In genomic region chr6:134929926-134930325, GRCm38 (mm10) we compare ENCODE assay signal across 9 mouse cellular contexts. TPM values are rescaled to one million over a fixed set of nuclear protein-coding genes. Genes with fewer than 3 reads are reported as not detected.
A peak's percentile ranks its signal among the peaks of the same experiment; 100 is the strongest.
DNase-seq lines count a peak whose midpoint lies in the region; ATAC-seq and TF ChIP-seq lines count a peak whose summit lies in the region.
"Had no signal": no experiment of that assay in that cellular context is flagged by ENCODE, and none has a peak within 500 bp of the region (broad histone marks: within the 10 kb centered on the region; RNA-seq: fewer than 3 reads in every experiment).

No protein-coding gene starts in this region.

- H3K4me3 ChIP-seq in kidney, postnatal 0 days (replicated peaks; ENCODE audit: low read depth, low read length): peak overlapping the region; percentile 12; the same call in 1 of the 2 replicates
- peak overlapping the region; percentile 56 for H3K4me3 ChIP-seq in embryonic facial prominence, embryonic 13.5 days
- peak overlapping the region; percentile 69 for H3K4me3 ChIP-seq in limb, embryonic 10.5 days
- H3K4me3 ChIP-seq in neural tube, embryonic 15.5 days (replicated peaks): 0 out of 2 replicates have a peak overlapping the region, but pooled peaks have one; percentile 6

- 24% methylated on average over 4 of the region's 4 CpGs for WGBS in kidney, postnatal 0 days
- 56% methylated on average over 4 of the region's 4 CpGs for WGBS in embryonic facial prominence, embryonic 13.5 days
- WGBS in limb, embryonic 10.5 days: 69% methylated on average over 4 of the region's 4 CpGs
- 51% methylated on average over 4 of the region's 4 CpGs for WGBS in neural tube, embryonic 15.5 days

- peak overlapping the region; percentile 88 for H3K4me2 ChIP-seq in kidney, postnatal 0 days (ENCODE audit: low read length)
- H3K4me2 ChIP-seq in embryonic facial prominence, embryonic 13.5 days: peak overlapping the region; percentile 86
- peak overlapping the region; percentile 37 for H3K4me2 ChIP-seq in neural tube, embryonic 15.5 days

- H3K36me3 ChIP-seq in kidney, postnatal 0 days (ENCODE audit: insufficient read depth, low read length): no peaks in the 10 kb centered on the region
- no peaks in the 10 kb centered on the region for H3K36me3 ChIP-seq in embryonic facial prominence, embryonic 13.5 days
- H3K36me3 ChIP-seq in limb, embryonic 10.5 days: no peaks in the 10 kb centered on the region
- no peaks in the 10 kb centered on the region for H3K36me3 ChIP-seq in neural tube, embryonic 15.5 days

- no peaks in the 10 kb centered on the region for H3K9me3 ChIP-seq in kidney, postnatal 0 days (replicated peaks; ENCODE audit: low read length)
- no peaks in the 10 kb centered on the region for H3K9me3 ChIP-seq in embryonic facial prominence, embryonic 13.5 days
- H3K9me3 ChIP-seq in limb, embryonic 10.5 days (replicated peaks): no peaks in the 10 kb centered on the region
- H3K9me3 ChIP-seq in neural tube, embryonic 15.5 days (replicated peaks): no peaks in the 10 kb centered on the region

- no peak for ATAC-seq in kidney, postnatal 0 days (replicated peaks; ENCODE audit: low FRiP score, low read depth)
- ATAC-seq in embryonic facial prominence, embryonic 13.5 days (ENCODE audit: insufficient number of reproducible peaks, insufficient read depth, low FRiP score, low TSS enrichment, low read depth): no peak
- ATAC-seq in neural tube, embryonic 15.5 days (ENCODE audit: low FRiP score): no peak

- peaks cover 10% of the 10 kb centered on the region; the same call in 1 of the 2 replicates for H3K4me1 ChIP-seq in kidney, postnatal 0 days (replicated peaks; ENCODE audit: insufficient read depth, low read length)
- H3K4me1 ChIP-seq in embryonic facial prominence, embryonic 13.5 days: peaks cover 44% of the 10 kb centered on the region
- H3K4me1 ChIP-seq in limb, embryonic 10.5 days: peaks cover 36% of the 10 kb centered on the region
- peaks cover 22% of the 10 kb centered on the region for H3K4me1 ChIP-seq in neural tube, embryonic 15.5 days

- peak overlapping the region; percentile 37; the same call in 1 of the 2 replicates for H3K27ac ChIP-seq in kidney, postnatal 0 days
- H3K27ac ChIP-seq in embryonic facial prominence, embryonic 13.5 days: no peak overlapping the region
- H3K27ac ChIP-seq in limb, embryonic 10.5 days: peak overlapping the region; percentile 98
- no peak overlapping the region for H3K27ac ChIP-seq in neural tube, embryonic 15.5 days (replicated peaks)

- no peak for DNase-seq in kidney, postnatal 0 days (ENCODE audit: low spot score)
- DNase-seq in kidney, postnatal 25 days: no peak
- DNase-seq in limb, embryonic 10.5 days (ENCODE audit: low spot score): no peak
- no peak for DNase-seq in ovary, adult 18-20 months (ENCODE audit: low spot score)
- DNase-seq in right cerebral cortex, adult 18-20 months: no peak
- no peak for DNase-seq in ovary, postnatal 10 days (ENCODE audit: low spot score)
- DNase-seq: adrenal gland, postnatal 25 days had no signal

- no peak for TF ChIP-seq CTCF in kidney, postnatal 0 days (IDR thresholded peaks at IDR 0.05; ENCODE audit: low read depth)

- H3K9ac ChIP-seq in kidney, postnatal 0 days (ENCODE audit: low read depth, low read length): no peak overlapping the region
- H3K9ac ChIP-seq in embryonic facial prominence, embryonic 13.5 days: peak overlapping the region; percentile 58
- H3K9ac ChIP-seq in neural tube, embryonic 15.5 days (replicated peaks): no peak overlapping the region

- no peaks in the 10 kb centered on the region for H3K27me3 ChIP-seq in kidney, postnatal 0 days (ENCODE audit: insufficient read depth, low read length)
- H3K27me3 ChIP-seq in embryonic facial prominence, embryonic 13.5 days: no peaks in the 10 kb centered on the region
- 0 out of 2 replicates have a peak, but pooled peaks cover 3% of the 10 kb centered on the region for H3K27me3 ChIP-seq in limb, embryonic 10.5 days (ENCODE audit: low read depth, poor library complexity, severe bottlenecking)
- H3K27me3 ChIP-seq in neural tube, embryonic 15.5 days (replicated peaks): no peaks in the 10 kb centered on the region

RNA-seq across cellular contexts. Expression of gene Cdkn1b, which starts 9.7 kb away (rescaled TPM):
- polyA plus RNA-seq in kidney, postnatal 0 days (2015; fragmentation: Nextera tagmentation; extraction: Ambion mirVana): 25.1 and 25.9 TPM in 2 replicates
- polyA plus RNA-seq in embryonic facial prominence, embryonic 13.5 days (2015; fragmentation: Nextera tagmentation; extraction: Ambion mirVana): 18.9 and 24.4 TPM in 2 replicates
- polyA plus RNA-seq in limb, embryonic 10.5 days (2016; fragmentation: Nextera tagmentation; extraction: Ambion mirVana): 8.4 and 10.3 TPM in 2 replicates
- polyA plus RNA-seq in neural tube, embryonic 15.5 days (2015; fragmentation: Nextera tagmentation; extraction: Ambion mirVana): 15.7 and 17.3 TPM in 2 replicates

RNA-seq across cellular contexts. Expression of gene Gpr19, which starts 31.5 kb away (rescaled TPM):
- polyA plus RNA-seq in kidney, postnatal 0 days (2015; fragmentation: Nextera tagmentation; extraction: Ambion mirVana): 11.1 and 12.1 TPM in 2 replicates
- polyA plus RNA-seq in embryonic facial prominence, embryonic 13.5 days (2015; fragmentation: Nextera tagmentation; extraction: Ambion mirVana): 9.1 TPM in 2 replicates
- polyA plus RNA-seq in limb, embryonic 10.5 days (2016; fragmentation: Nextera tagmentation; extraction: Ambion mirVana): 7.8 and 9.7 TPM in 2 replicates
- polyA plus RNA-seq in neural tube, embryonic 15.5 days (2015; fragmentation: Nextera tagmentation; extraction: Ambion mirVana): 31.2 and 37.0 TPM in 2 replicates

RNA-seq across cellular contexts. Expression of gene Apold1, which starts 51.6 kb away (rescaled TPM):
- 4.4 and 4.5 TPM in 2 replicates for polyA plus RNA-seq in kidney, postnatal 0 days (2015; fragmentation: Nextera tagmentation; extraction: Ambion mirVana)
- polyA plus RNA-seq in embryonic facial prominence, embryonic 13.5 days (2015; fragmentation: Nextera tagmentation; extraction: Ambion mirVana): 3.8 and 4.2 TPM in 2 replicates
- polyA plus RNA-seq in limb, embryonic 10.5 days (2016; fragmentation: Nextera tagmentation; extraction: Ambion mirVana): 2.4 and 3.1 TPM in 2 replicates
- 4.0 and 4.1 TPM in 2 replicates for polyA plus RNA-seq in neural tube, embryonic 15.5 days (2015; fragmentation: Nextera tagmentation; extraction: Ambion mirVana)

Comparison
In these comparisons a context has a peak if more than half of its experiments do, and no peak if none do; other contexts are left out.
1. H3K27ac ChIP-seq: peak in kidney, postnatal 0 days (single experiment) and limb, embryonic 10.5 days (single experiment); none in embryonic facial prominence, embryonic 13.5 days (single experiment) and neural tube, embryonic 15.5 days (single experiment).
2. H3K4me2 ChIP-seq: peak in every context shown above with its lines; median percentile 88 in kidney, postnatal 0 days; 86 in embryonic facial prominence, embryonic 13.5 days; 37 in neural tube, embryonic 15.5 days.
3. H3K4me3 ChIP-seq: peak in every context shown above with its lines; median percentile 69 in limb, embryonic 10.5 days; 56 in embryonic facial prominence, embryonic 13.5 days; 12 in kidney, postnatal 0 days; 6 in neural tube, embryonic 15.5 days.